Mouse (Mus musculus) small intestine, adult 2 months (tissue): ENCODE measurements around the gene Ext2.

Source experiments
- CTCF ChIP-seq: fragments of 200-500 bp; IDR thresholded peaks from 2 replicates; pipeline ENCODE4 v1.5.1; 2012; ENCODE audit warnings: low read depth, mild to moderate bottlenecking, control low read depth, inconsistent platforms, low read length, moderate library complexity, mixed read lengths; ENCODE audit not compliant: insufficient replicate concordance, insufficient read length; ENCODE audit errors: extremely low read depth
- POLR2A ChIP-seq: fragments of 200-500 bp; IDR thresholded peaks from 2 replicates; pipeline ENCODE4 v1.6.1; 2012; ENCODE audit warnings: low read depth, mild to moderate bottlenecking, control low read depth, inconsistent platforms, low read length, moderate library complexity

DNA sequence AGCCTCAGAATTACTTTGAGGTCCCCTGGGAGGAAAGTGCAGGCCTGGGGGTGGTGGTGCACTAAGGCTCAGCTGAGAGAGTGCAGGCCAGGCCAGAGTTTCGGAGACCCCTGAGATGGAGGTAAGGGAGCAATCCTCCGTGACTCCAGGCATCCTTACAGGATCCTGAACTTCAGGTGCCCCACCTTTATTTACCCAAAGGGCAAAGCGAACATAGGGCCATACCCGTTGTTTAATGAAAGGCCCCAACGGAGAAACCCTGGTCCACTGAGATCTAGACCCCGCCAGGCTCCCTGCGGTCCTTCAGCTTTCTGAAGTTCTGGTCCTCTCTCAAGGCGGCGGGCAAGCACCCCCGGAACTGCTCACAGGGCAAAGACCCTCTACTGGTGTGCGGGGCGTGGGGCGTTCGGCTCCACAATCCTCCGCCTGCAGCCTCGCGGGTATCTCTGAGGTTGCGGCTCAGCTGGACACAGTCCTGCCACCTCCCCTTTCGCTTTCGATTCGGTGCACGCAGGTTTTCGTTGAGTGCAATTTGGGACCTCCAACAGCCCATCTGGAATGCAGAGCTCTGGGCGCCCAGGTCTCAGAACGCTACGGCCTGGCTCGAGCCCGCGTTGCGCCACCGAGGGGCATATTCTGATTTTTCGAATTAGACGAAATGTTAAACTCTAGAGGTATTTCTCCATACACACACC, 176.6 kb downstream of the Ext2 start:
- no peak for TF ChIP-seq CTCF
- TF ChIP-seq POLR2A, result no peak
